Mouse (Mus musculus): ENCODE results near the gene Rerg. TPM values are rescaled to one million over a fixed set of nuclear protein-coding genes. Genes with fewer than 3 reads are reported as not detected.
A peak's percentile ranks its signal among the peaks of the same experiment; 100 is the strongest.
"Not testable (repeated sequence)": the region's sequence is repeated elsewhere in the genome, so short reads cannot be mapped to it uniquely, and the experiment has no call there.

The Rerg gene
- total and polyA plus RNA-seq, 2 experiments from 2014 or later: 1.6 to 7.3 TPM

DNA sequence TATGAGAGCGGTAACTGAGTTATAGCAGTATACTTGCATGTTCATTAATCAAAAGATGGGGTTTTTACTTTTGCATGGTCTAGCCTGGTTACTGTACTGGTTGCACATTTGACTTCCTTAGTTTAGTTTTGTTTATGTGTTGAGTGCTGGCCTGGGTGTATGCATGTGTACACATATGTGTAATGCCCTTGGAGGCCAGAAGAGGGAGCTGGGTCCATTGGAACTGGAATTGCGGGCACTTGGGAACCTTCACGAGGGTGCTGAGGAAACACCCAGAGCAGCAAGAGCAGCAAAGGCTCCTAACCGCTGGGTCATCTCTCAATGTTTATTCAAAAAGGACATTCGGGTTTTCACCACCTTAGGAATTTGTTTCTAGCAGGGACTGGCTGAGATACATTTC, 116.8 kb downstream of the Rerg start:
- no peak overlapping the region for H3K4me3 ChIP-seq (ENCODE audit: low read length)
- ATAC-seq: no peak
- no peaks in the 10 kb centered on the region for H3K36me3 ChIP-seq (ENCODE audit: insufficient read depth, low read length)
- no peaks in the 10 kb centered on the region for H3K9me3 ChIP-seq (ENCODE audit: low read length)
- DNase-seq (ENCODE audit: low spot score): no peak
- WGBS: 75% methylated on average over 5 of the region's 5 CpGs
- H3K4me1 ChIP-seq (ENCODE audit: insufficient read depth, low read length): no peaks in the 10 kb centered on the region
- no peak overlapping the region for H3K4me2 ChIP-seq (ENCODE audit: low read depth, low read length)
- H3K9ac ChIP-seq (replicated peaks; ENCODE audit: low read length): no peak overlapping the region
- H3K27me3 ChIP-seq (ENCODE audit: insufficient read depth, low read length): no peaks in the 10 kb centered on the region
- H3K27ac ChIP-seq: no peak overlapping the region
- TF ChIP-seq CTCF (IDR thresholded peaks at IDR 0.05; ENCODE audit: low read depth): peak; percentile 53

DNA sequence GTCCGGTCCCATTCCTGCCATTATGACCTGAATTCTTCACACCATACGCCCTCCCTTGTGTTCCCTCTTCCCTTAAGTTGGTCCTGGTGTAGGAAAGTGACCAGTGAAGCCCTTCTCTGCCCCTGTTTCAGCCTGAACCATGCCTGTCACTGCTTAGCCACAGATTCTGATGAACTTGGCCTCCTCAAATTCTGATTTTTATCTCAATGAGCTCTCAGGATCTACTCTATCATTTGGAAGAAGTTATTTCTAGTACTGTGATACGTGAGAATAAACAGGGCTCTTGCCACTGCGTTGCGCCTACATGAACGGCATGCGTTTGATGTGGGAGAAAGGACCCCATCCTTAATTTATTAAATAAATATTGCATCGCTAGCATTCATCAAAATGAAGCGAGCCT, 117.3 kb downstream of the Rerg start:
- H3K9ac ChIP-seq (replicated peaks; ENCODE audit: low read length): no peak overlapping the region
- no peaks in the 10 kb centered on the region for H3K9me3 ChIP-seq (ENCODE audit: low read length)
- TF ChIP-seq CTCF (IDR thresholded peaks at IDR 0.05; ENCODE audit: low read depth): no peak
- H3K4me3 ChIP-seq (ENCODE audit: low read length): no peak overlapping the region
- no peak overlapping the region for H3K4me2 ChIP-seq (ENCODE audit: low read depth, low read length)
- H3K4me1 ChIP-seq (ENCODE audit: insufficient read depth, low read length): no peaks in the 10 kb centered on the region
- DNase-seq (ENCODE audit: low spot score) (no peak), ATAC-seq (no peak)
- H3K27ac ChIP-seq: no peak overlapping the region
- H3K27me3 ChIP-seq (ENCODE audit: insufficient read depth, low read length): no peaks in the 10 kb centered on the region
- H3K36me3 ChIP-seq (ENCODE audit: insufficient read depth, low read length): no peaks in the 10 kb centered on the region
- WGBS: 96% methylated on average over 9 of the region's 9 CpGs

DNA sequence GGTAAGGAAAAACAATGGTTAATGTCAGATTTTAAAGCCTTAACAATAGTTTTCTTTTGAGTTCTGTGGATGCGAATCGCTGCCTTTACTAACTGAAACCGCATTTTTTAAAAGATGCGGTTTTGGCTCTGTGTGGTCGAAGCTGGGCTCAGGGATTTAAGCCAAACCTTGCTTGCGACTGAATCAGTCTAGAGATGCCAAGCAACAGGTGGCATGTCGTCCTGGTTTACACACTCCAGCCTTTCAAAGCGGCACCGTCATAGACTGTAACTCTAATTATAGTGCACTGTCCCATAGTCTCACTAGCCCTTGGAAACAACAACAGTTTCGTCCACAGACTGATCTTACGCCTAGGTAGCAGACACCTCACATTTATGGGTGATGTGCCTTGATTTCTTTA, 123.3 kb downstream of the Rerg start:
- TF ChIP-seq CTCF (IDR thresholded peaks at IDR 0.05; ENCODE audit: low read depth): no peak
- Histone ChIP-seq H3K4me2 (ENCODE audit: low read depth, low read length) (no peak overlapping the region), H3K9me3 (ENCODE audit: low read length) (no peaks in the 10 kb centered on the region), H3K9ac (replicated peaks; ENCODE audit: low read length) (no peak overlapping the region), H3K4me3 (ENCODE audit: low read length) (no peak overlapping the region), H3K4me1 (ENCODE audit: insufficient read depth, low read length) (no peaks in the 10 kb centered on the region), H3K27ac (no peak overlapping the region), H3K27me3 (ENCODE audit: insufficient read depth, low read length) (no peaks in the 10 kb centered on the region), H3K36me3 (ENCODE audit: insufficient read depth, low read length) (no peaks in the 10 kb centered on the region)
- 75% methylated on average over 11 of the region's 11 CpGs for WGBS
- ATAC-seq (no peak), DNase-seq (ENCODE audit: low spot score) (no peak)

DNA sequence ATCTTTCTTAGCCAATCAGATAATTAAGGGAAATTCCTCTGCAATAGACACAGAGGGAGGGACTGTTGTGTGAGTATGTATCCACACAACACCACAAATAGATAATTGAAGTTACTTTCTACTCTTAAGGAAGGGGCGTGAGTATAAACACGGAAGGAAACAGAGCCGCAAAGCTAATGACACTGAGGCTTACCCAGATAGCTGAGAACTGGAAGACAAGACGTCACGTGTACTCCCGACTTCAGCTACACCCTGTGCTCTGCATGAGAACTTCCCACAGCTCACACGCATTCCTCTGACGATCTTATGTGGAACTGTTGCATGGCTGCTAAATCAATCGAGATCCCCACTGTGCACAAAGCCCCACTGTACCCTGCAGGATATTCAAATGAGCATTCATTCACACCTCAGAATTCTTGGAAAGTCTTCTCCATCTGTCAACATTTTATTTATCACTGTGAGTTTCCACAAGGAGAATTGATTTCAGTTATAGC, 125.2 kb downstream of the Rerg start:
- Histone ChIP-seq H3K4me1 (ENCODE audit: insufficient read depth, low read length) (no peaks in the 10 kb centered on the region), H3K4me2 (ENCODE audit: low read depth, low read length) (no peak overlapping the region), H3K27ac (no peak overlapping the region), H3K27me3 (ENCODE audit: insufficient read depth, low read length) (no peaks in the 10 kb centered on the region), H3K4me3 (ENCODE audit: low read length) (no peak overlapping the region), H3K36me3 (ENCODE audit: insufficient read depth, low read length) (no peaks in the 10 kb centered on the region), H3K9ac (replicated peaks; ENCODE audit: low read length) (no peak overlapping the region), H3K9me3 (ENCODE audit: low read length) (no peaks in the 10 kb centered on the region)
- WGBS: 53% methylated on average over 9 of the region's 9 CpGs
- DNase-seq (ENCODE audit: low spot score) (no peak), ATAC-seq (no peak)
- TF ChIP-seq CTCF (IDR thresholded peaks at IDR 0.05; ENCODE audit: low read depth): no peak

DNA sequence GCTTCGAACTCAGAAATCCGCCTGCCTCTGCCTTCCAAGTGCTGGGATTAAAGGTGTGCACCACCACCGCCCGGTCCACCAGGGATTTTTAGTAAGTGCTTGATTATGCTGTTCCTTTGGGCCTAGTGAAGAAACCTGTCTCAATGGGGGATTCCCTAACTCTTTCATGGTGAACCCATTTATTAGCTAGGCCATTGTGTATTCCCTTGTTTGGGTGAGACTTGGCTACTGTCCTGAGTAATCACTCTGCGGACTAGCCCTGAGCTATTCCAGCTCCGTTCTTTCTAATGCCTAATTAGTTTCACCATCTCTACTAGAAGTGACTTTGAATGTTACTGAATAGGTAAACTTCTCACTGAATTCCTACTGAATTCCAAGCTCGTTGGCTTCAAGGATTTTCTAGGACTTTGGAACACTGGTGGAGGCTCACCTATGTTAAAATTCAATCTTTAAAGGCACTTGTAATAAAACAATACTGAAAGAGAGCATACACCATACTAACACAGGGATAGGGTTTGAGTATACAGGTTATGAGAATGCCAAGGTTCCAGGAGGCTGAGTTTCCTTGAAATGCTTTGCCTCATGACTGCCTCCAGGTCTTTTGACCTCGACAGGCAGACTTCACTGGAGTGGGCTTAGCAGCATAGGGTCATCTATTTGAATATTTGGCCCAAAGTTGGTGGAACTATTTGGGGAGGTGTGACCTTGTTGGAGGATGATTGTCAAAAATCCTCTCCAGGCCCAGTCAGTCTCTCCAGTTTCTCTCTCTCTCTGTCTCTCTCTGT, 134.5 kb downstream of the Rerg start:
- not testable (repeated sequence) for H3K27ac ChIP-seq; H3K27me3 ChIP-seq (ENCODE audit: insufficient read depth, low read length); H3K36me3 ChIP-seq (ENCODE audit: insufficient read depth, low read length); H3K4me2 ChIP-seq (ENCODE audit: low read depth, low read length); H3K4me3 ChIP-seq (ENCODE audit: low read length); H3K9ac ChIP-seq (replicated peaks; ENCODE audit: low read length); H3K9me3 ChIP-seq (ENCODE audit: low read length); ATAC-seq; DNase-seq (ENCODE audit: low spot score); H3K4me1 ChIP-seq (ENCODE audit: insufficient read depth, low read length)
- WGBS: 84% methylated on average over 8 of the region's 8 CpGs

DNA sequence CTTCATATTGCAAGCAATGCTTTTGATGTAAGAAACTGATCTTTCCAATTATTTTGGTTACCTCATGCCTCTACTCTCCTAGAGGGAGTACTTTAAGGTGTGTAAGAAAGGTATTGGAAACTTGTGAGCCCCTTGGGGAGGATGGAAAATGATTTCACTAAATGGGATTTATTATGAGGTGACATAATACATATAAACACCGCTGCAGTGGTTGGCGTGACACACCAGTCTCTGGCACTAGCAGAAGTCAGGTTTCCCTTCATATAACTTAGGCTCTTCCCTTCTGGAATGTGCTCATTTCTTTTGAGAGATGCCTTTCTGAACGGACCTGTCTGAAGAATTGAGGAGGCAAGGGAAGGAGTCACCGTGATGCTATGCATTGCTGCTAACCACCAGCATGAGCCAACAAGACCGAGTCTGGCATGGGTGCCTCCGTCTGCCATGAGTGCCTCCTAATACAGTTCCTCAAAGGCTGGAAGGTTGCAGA, 139.6 kb downstream of the Rerg start:
- Histone ChIP-seq H3K4me3 (ENCODE audit: low read length) (no peak overlapping the region), H3K9ac (replicated peaks; ENCODE audit: low read length) (no peak overlapping the region), H3K36me3 (ENCODE audit: insufficient read depth, low read length) (no peaks in the 10 kb centered on the region), H3K27ac (no peak overlapping the region), H3K4me2 (ENCODE audit: low read depth, low read length) (no peak overlapping the region), H3K27me3 (ENCODE audit: insufficient read depth, low read length) (no peaks in the 10 kb centered on the region), H3K9me3 (ENCODE audit: low read length) (no peaks in the 10 kb centered on the region), H3K4me1 (ENCODE audit: insufficient read depth, low read length) (no peaks in the 10 kb centered on the region)
- DNase-seq (ENCODE audit: low spot score): no peak
- ATAC-seq: no peak
- WGBS: 73% methylated on average over 6 of the region's 6 CpGs
- TF ChIP-seq CTCF (IDR thresholded peaks at IDR 0.05; ENCODE audit: low read depth): no peak

All from hindbrain, postnatal 0 days (tissue).